Mouse (Mus musculus) lung, adult 18-20 months (tissue): ENCODE data around the gene Itm2b.

Experiments
- DNase-seq, 2 experiments: peaks; one replicate each; pipeline ENCODE4 v3.0.0; 2022; ENCODE audit warnings: mixed read lengths in 2 of 2

The Itm2b gene

GRCm38 (mm10) chr14:73384913-73385719, at the start of gene Itm2b:
Gene Itm2b (minus strand): TSS chr14:73385289.
- peak; percentile 84 to 90 for DNase-seq

- DNase-seq: no peak
Observed at GRCm38 (mm10) chr14:73433487-73433886, 48.4 kb upstream of the Itm2b start.

- no peak for DNase-seq
Observed at GRCm38 (mm10) chr14:73430571-73430970, 45.5 kb upstream of the Itm2b start.

- DNase-seq: no peak
Observed at GRCm38 (mm10) chr14:73425571-73426041, 40.5 kb upstream of the Itm2b start.

- DNase-seq: no peak
Observed at GRCm38 (mm10) chr14:73424961-73425360, 39.9 kb upstream of the Itm2b start.

- no peak for DNase-seq
Observed at GRCm38 (mm10) chr14:73423542-73423941, 38.5 kb upstream of the Itm2b start.

GRCm38 (mm10) chr14:73422621-73423020, 37.5 kb upstream of the Itm2b start:
- no peak for DNase-seq

- no peak for DNase-seq
Observed at GRCm38 (mm10) chr14:73421580-73421979, 36.5 kb upstream of the Itm2b start.

- no peak for DNase-seq
Observed at GRCm38 (mm10) chr14:73420138-73420745, 35.2 kb upstream of the Itm2b start.

- DNase-seq: no peak
Observed at GRCm38 (mm10) chr14:73416511-73416910, 31.4 kb upstream of the Itm2b start.

GRCm38 (mm10) chr14:73415376-73416035, 30.4 kb upstream of the Itm2b start:
- no peak for DNase-seq

- no peak for DNase-seq
Observed at GRCm38 (mm10) chr14:73411729-73412128, 26.6 kb upstream of the Itm2b start.

- DNase-seq: peak; percentile 36 to 74
Observed at GRCm38 (mm10) chr14:73410083-73410482, 25.0 kb upstream of the Itm2b start.

GRCm38 (mm10) chr14:73408223-73408845, 23.2 kb upstream of the Itm2b start:
- DNase-seq: no peak

- no peak for DNase-seq
Observed at GRCm38 (mm10) chr14:73404016-73404415, 18.9 kb upstream of the Itm2b start.

GRCm38 (mm10) chr14:73403351-73403750, 18.3 kb upstream of the Itm2b start:
- DNase-seq: peak; percentile 45 to 62

- peak; percentile 18 to 35 for DNase-seq
Observed at GRCm38 (mm10) chr14:73402296-73403035, 17.4 kb upstream of the Itm2b start.

GRCm38 (mm10) chr14:73401408-73401807, 16.3 kb upstream of the Itm2b start:
- DNase-seq: no peak

GRCm38 (mm10) chr14:73399866-73400618, 15.0 kb upstream of the Itm2b start:
- peak; percentile 23 to 46 for DNase-seq

GRCm38 (mm10) chr14:73398367-73398996, 13.4 kb upstream of the Itm2b start:
- DNase-seq: no peak

GRCm38 (mm10) chr14:73395750-73396149, 10.7 kb upstream of the Itm2b start:
- DNase-seq: no peak
